In the genomic region with DNA sequence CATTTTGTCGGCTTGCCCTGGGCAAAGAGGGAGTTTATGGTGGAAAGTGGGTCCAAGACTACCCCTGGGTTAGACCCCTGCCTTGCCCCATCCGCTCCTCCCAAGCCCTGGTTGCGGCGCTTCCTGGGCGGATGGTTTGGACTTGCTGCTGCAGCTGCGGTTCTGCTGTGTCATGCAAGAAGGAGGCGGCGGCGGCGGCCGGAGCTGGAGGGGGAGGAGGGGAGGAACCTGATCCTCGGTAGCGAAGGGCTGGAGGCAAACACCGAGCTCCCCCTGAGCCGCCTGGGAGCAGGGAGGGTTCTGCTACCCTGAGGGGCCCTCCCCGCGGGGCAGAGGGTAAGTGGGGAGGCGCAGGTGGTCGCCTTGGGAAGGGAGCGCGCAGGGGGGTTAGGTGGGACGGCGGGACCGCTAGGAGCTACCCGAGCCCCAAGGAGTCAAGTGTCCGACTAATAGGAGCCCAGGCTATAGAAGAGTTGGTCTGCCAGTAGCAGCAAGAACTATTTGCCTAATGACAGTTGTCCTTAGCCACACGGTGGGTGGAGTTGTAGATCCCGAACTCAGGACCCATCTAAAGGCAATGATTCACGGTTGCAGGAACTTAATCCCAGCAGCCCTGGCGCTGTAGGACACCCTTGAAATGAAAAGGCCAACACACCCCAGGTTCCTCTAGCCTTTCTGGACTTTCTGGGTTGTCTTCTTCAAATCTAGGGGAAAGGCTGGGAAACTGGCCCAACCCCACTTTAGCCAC, we compare ENCODE assay signal across 8 mouse cellular contexts.
DNase-seq lines count a peak whose midpoint lies in the region; ATAC-seq and TF ChIP-seq lines count a peak whose summit lies in the region.

No protein-coding gene starts in this region.

- in situ Hi-C loops in CH12.LX (cut with MboI; ENCODE audit: low pct_ligation_motif_present, low pct_unique_long_range_greater_than_20kb, low sequenced_read_pairs), result loop anchor here (25.0 kb wide), 1 partner anchor 167 kb away; a partner anchor contains a TSS

- H3K9ac ChIP-seq in CH12.LX (ENCODE audit: insufficient read depth, low read depth), result peak overlapping the region; percentile 95
- no peak overlapping the region for H3K9ac ChIP-seq in forebrain, embryonic 13.5 days
- H3K9ac ChIP-seq in heart, embryonic 16.5 days (ENCODE audit: low read length), result peak overlapping the region; percentile 54
- peak overlapping the region; percentile 60 for H3K9ac ChIP-seq in neural tube, embryonic 13.5 days

- no peak for TF ChIP-seq EP300 in CH12.LX (IDR thresholded peaks at IDR 0.05; ENCODE audit: low read length)

- no peaks in the 10 kb centered on the region for H3K27me3 ChIP-seq in CH12.LX (replicated peaks)
- H3K27me3 ChIP-seq in forebrain, embryonic 13.5 days, result peaks cover 63% of the 10 kb centered on the region
- peaks cover 26% of the 10 kb centered on the region for H3K27me3 ChIP-seq in heart, embryonic 16.5 days (ENCODE audit: control insufficient read depth, insufficient read depth, low read length)
- peaks cover 82% of the 10 kb centered on the region for H3K27me3 ChIP-seq in neural tube, embryonic 13.5 days

- H3K27ac ChIP-seq in CH12.LX (ENCODE audit: insufficient read depth, low read depth), result peak overlapping the region; percentile 93
- H3K27ac ChIP-seq in forebrain, embryonic 13.5 days, result no peak overlapping the region
- no peak overlapping the region for H3K27ac ChIP-seq in heart, embryonic 16.5 days (ENCODE audit: low read length)
- no peak overlapping the region for H3K27ac ChIP-seq in neural tube, embryonic 13.5 days (replicated peaks)

- WGBS in forebrain, embryonic 13.5 days, result under 1% methylated on average over 30 of the region's 30 CpGs
- 2% methylated on average over 30 of the region's 30 CpGs for WGBS in heart, embryonic 16.5 days
- 2% methylated on average over 30 of the region's 30 CpGs for WGBS in lung, adult 2 months
- WGBS in neural tube, embryonic 13.5 days, result 2% methylated on average over 30 of the region's 30 CpGs

- TF ChIP-seq POLR2A in CH12.LX (IDR thresholded peaks at IDR 0.05; ENCODE audit: low read depth, low read length), result peak; percentile 55; the same call in 1 of the 2 replicates
- no peak for TF ChIP-seq POLR2A in brain, embryonic 14.5 days (IDR thresholded peaks at IDR 0.05; ENCODE audit: borderline replicate concordance, extremely low read depth, insufficient read depth, insufficient read length, poor library complexity, severe bottlenecking)
- TF ChIP-seq POLR2A in lung, adult 2 months (IDR thresholded peaks at IDR 0.05; ENCODE audit: borderline replicate concordance, extremely low read depth, low read depth, low read length), result peak; percentile 57; the same call in 1 of the 2 replicates

- TF ChIP-seq CTCF in CH12.LX (conservative IDR thresholded peaks at IDR 0.05 in 1 of 2, IDR thresholded peaks at IDR 0.05 in 1 of 2; ENCODE audit: low read depth in 2 of 2, low read length in 2 of 2), result no peak
- no peak for TF ChIP-seq CTCF in brain, embryonic 14.5 days (IDR thresholded peaks at IDR 0.05; ENCODE audit: borderline replicate concordance, extremely low read depth, insufficient read depth, insufficient read length)
- TF ChIP-seq CTCF in lung, adult 2 months (IDR thresholded peaks at IDR 0.05; ENCODE audit: insufficient read depth, low read length), result no peak

- peak overlapping the region; percentile 79 to 94 (median 83) for H3K4me3 ChIP-seq in CH12.LX (replicated peaks in 1 of 3; ENCODE audit: low read depth in 2 of 3, low read length in 2 of 3, poor library complexity in 1 of 3)
- peak overlapping the region; percentile 34 for H3K4me3 ChIP-seq in forebrain, embryonic 13.5 days
- peak overlapping the region; percentile 55 for H3K4me3 ChIP-seq in heart, embryonic 16.5 days (ENCODE audit: low read length)
- H3K4me3 ChIP-seq in lung, adult 2 months (replicated peaks; ENCODE audit: extremely low read depth, low read depth, low read length), result peak overlapping the region; percentile 57
- peak overlapping the region; percentile 33 for H3K4me3 ChIP-seq in neural tube, embryonic 13.5 days

- H3K4me2 ChIP-seq in CH12.LX (ENCODE audit: insufficient read depth, low read depth, poor library complexity, severe bottlenecking), result peak overlapping the region; percentile 96
- H3K4me2 ChIP-seq in forebrain, embryonic 13.5 days, result peak overlapping the region; percentile 64
- peak overlapping the region; percentile 74 for H3K4me2 ChIP-seq in heart, embryonic 16.5 days (ENCODE audit: low read depth, low read length)
- peak overlapping the region; percentile 58 for H3K4me2 ChIP-seq in neural tube, embryonic 13.5 days

- 0 out of 2 replicates have a peak, but pooled peaks have one; percentile 11 for ATAC-seq in forebrain, embryonic 13.5 days
- no peak for ATAC-seq in heart, embryonic 16.5 days (replicated peaks; ENCODE audit: extremely low read depth, insufficient read depth, low FRiP score)
- no peak for ATAC-seq in neural tube, embryonic 13.5 days (ENCODE audit: low read depth)

- H3K4me1 ChIP-seq in CH12.LX (ENCODE audit: control insufficient read depth in 1 of 2, insufficient read depth in 2 of 2), result peaks cover 6 to 31% of the 10 kb centered on the region in 2 experiments; a peak in 3 of 4 replicates
- peaks cover 46% of the 10 kb centered on the region for H3K4me1 ChIP-seq in forebrain, embryonic 13.5 days
- H3K4me1 ChIP-seq in heart, embryonic 16.5 days (ENCODE audit: control insufficient read depth, insufficient read depth, low read length), result peaks cover 12% of the 10 kb centered on the region
- H3K4me1 ChIP-seq in lung, adult 2 months (ENCODE audit: control insufficient read depth, insufficient read depth, low read length), result peaks cover 12% of the 10 kb centered on the region
- peaks cover 53% of the 10 kb centered on the region for H3K4me1 ChIP-seq in neural tube, embryonic 13.5 days (replicated peaks)

- dilution Hi-C loops in CH12.LX (cut with MboI; ENCODE audit: extremely low pct_ligation_motif_present, extremely low pct_unique_long_range_greater_than_20kb, low sequenced_read_pairs), result no loop called here

- DNase-seq in CH12.LX (ENCODE audit: extremely low read depth), result peak; percentile 78
- peak; percentile 71 for DNase-seq in brain, embryonic 14.5 days (ENCODE audit: low read depth)
- peak; percentile 60 for DNase-seq in kidney, postnatal 14 days
- peak; percentile 81 for DNase-seq in lung, adult 2 months
- peak; percentile 56 for DNase-seq in thymus, postnatal 0 days (ENCODE audit: low spot score)

- TF ChIP-seq RAD21 in CH12.LX (IDR thresholded peaks at IDR 0.05; ENCODE audit: low read depth, low read length), result no peak

- no peaks in the 10 kb centered on the region for H3K9me3 ChIP-seq in CH12.LX (replicated peaks; ENCODE audit: low read length)
- H3K9me3 ChIP-seq in forebrain, embryonic 13.5 days (replicated peaks), result no peaks in the 10 kb centered on the region
- H3K9me3 ChIP-seq in heart, embryonic 16.5 days (replicated peaks; ENCODE audit: control insufficient read depth, low read length), result no peaks in the 10 kb centered on the region
- no peaks in the 10 kb centered on the region for H3K9me3 ChIP-seq in neural tube, embryonic 13.5 days

- peaks cover 0 to 10% of the 10 kb centered on the region in 2 experiments for H3K36me3 ChIP-seq in CH12.LX (replicated peaks in 1 of 2; ENCODE audit: control insufficient read depth in 1 of 2, insufficient read depth in 1 of 2, low read length in 1 of 2)
- no peaks in the 10 kb centered on the region for H3K36me3 ChIP-seq in forebrain, embryonic 13.5 days (ENCODE audit: poor library complexity, severe bottlenecking)
- H3K36me3 ChIP-seq in heart, embryonic 16.5 days (ENCODE audit: control insufficient read depth, insufficient read depth), result no peaks in the 10 kb centered on the region
- no peaks in the 10 kb centered on the region for H3K36me3 ChIP-seq in neural tube, embryonic 13.5 days

- peaks cover 26% of the 10 kb centered on the region for H3K79me2 ChIP-seq in CH12.LX (replicated peaks; ENCODE audit: control insufficient read depth, extremely low read depth, insufficient read depth, poor library complexity, severe bottlenecking)

TF ChIP-seq in CH12.LX, 34 proteins besides CTCF, POLR2A, EP300 and RAD21 (continues in another document):
- peak; percentile 22 for TF ChIP-seq BHLHE40 (IDR thresholded peaks at IDR 0.05; ENCODE audit: low read depth, low read length)
- TF ChIP-seq MXI1 (IDR thresholded peaks at IDR 0.05; ENCODE audit: low read depth, low read length), result peak; percentile 78
- TF ChIP-seq HCFC1 (IDR thresholded peaks at IDR 0.05; ENCODE audit: low read depth, low read length), result 0 out of 2 replicates have a peak, but pooled peaks have one; percentile 10
- TF ChIP-seq USF2 (conservative IDR thresholded peaks at IDR 0.05; ENCODE audit: low read depth, low read length), result no peak
- TF ChIP-seq ZMIZ1 (IDR thresholded peaks at IDR 0.05; ENCODE audit: low read depth, low read length), result no peak; the same call in none of the 2 replicates
- no peak for TF ChIP-seq PAX5 (IDR thresholded peaks at IDR 0.05; ENCODE audit: low read length)
- no peak for TF ChIP-seq E2F4 (IDR thresholded peaks at IDR 0.05; ENCODE audit: insufficient replicate concordance, low read depth, low read length)
- TF ChIP-seq SMC3 (IDR thresholded peaks at IDR 0.05; ENCODE audit: low read depth, low read length), result no peak
- TF ChIP-seq MEF2A (IDR thresholded peaks at IDR 0.05; ENCODE audit: borderline replicate concordance, low read depth, low read length), result no peak
- 0 out of 2 replicates have a peak, but pooled peaks have one; percentile 43 for TF ChIP-seq KAT2A (IDR thresholded peaks at IDR 0.05; ENCODE audit: insufficient replicate concordance, low read length)
- peak; percentile 72; the same call in 1 of the 2 replicates for TF ChIP-seq CHD2 (IDR thresholded peaks at IDR 0.05; ENCODE audit: low read length)
- TF ChIP-seq TCF12 (IDR thresholded peaks at IDR 0.05; ENCODE audit: low read depth, low read length), result peak; percentile 37; the same call in 1 of the 2 replicates
- peak; percentile 89 for TF ChIP-seq UBTF (IDR thresholded peaks at IDR 0.05; ENCODE audit: low read depth, low read length)
- TF ChIP-seq ELF1 (IDR thresholded peaks at IDR 0.05; ENCODE audit: low read depth, low read length), result peak; percentile 48; the same call in 1 of the 2 replicates
- TF ChIP-seq MAZ (IDR thresholded peaks at IDR 0.05; ENCODE audit: low read depth, low read length), result peak; percentile 82
- peak; percentile 91 for TF ChIP-seq MAFK (IDR thresholded peaks at IDR 0.05; ENCODE audit: insufficient replicate concordance, low read length)
- no peak for TF ChIP-seq ZNF384 (IDR thresholded peaks at IDR 0.05; ENCODE audit: low read depth, low read length)
- no peak for TF ChIP-seq JUN (IDR thresholded peaks at IDR 0.05; ENCODE audit: insufficient read depth, low read depth, low read length)
- peak; percentile 53 for TF ChIP-seq ETS1 (conservative IDR thresholded peaks at IDR 0.05; ENCODE audit: low read depth, low read length)
- TF ChIP-seq USF1 (IDR thresholded peaks at IDR 0.05; ENCODE audit: low read depth, low read length), result no peak
- TF ChIP-seq NRF1 (IDR thresholded peaks at IDR 0.05; ENCODE audit: low read depth, low read length), result 0 out of 2 replicates have a peak, but pooled peaks have one; percentile 7
- no peak for TF ChIP-seq ZKSCAN1 (IDR thresholded peaks at IDR 0.05; ENCODE audit: borderline replicate concordance, low read depth, low read length)

Comparison
In these comparisons a context has a peak if more than half of its experiments do, and no peak if none do; other contexts are left out.
1. H3K4me3 ChIP-seq: peak in every context shown above with its lines; median percentile 83 in CH12.LX; 57 in lung, adult 2 months; 55 in heart, embryonic 16.5 days; 34 in forebrain, embryonic 13.5 days; 33 in neural tube, embryonic 13.5 days.